ENCODE assay signal across 23 mouse cellular contexts in genomic region chrX:143655177-143655492, GRCm38 (mm10).
A peak's percentile ranks its signal among the peaks of the same experiment; 100 is the strongest.
DNase-seq lines count a peak whose midpoint lies in the region; ATAC-seq and TF ChIP-seq lines count a peak whose summit lies in the region.
"Had no signal": no experiment of that assay in that cellular context is flagged by ENCODE, and none has a peak within 500 bp of the region (broad histone marks: within the 10 kb centered on the region; RNA-seq: fewer than 3 reads in every experiment).

No protein-coding gene starts in this region.

- H3K4me2 ChIP-seq in midbrain, embryonic 12.5 days (replicated peaks) = no peak overlapping the region
- no peak overlapping the region for H3K4me2 ChIP-seq in midbrain, postnatal 0 days (ENCODE audit: low read depth, low read length, poor library complexity, severe bottlenecking)
- H3K4me2 ChIP-seq in forebrain, embryonic 13.5 days = 0 out of 2 replicates have a peak overlapping the region, but pooled peaks have one; percentile 16
- H3K4me2 ChIP-seq in hindbrain, embryonic 13.5 days = no peak overlapping the region
- H3K4me2 ChIP-seq in neural tube, embryonic 13.5 days = no peak overlapping the region
- H3K4me2 ChIP-seq in kidney, embryonic 14.5 days (replicated peaks; ENCODE audit: low read depth, low read length) = no peak overlapping the region
- H3K4me2 ChIP-seq: embryonic facial prominence, embryonic 15.5 days; heart, embryonic 13.5 days had no signal

- TF ChIP-seq CTCF in midbrain, postnatal 0 days (IDR thresholded peaks at IDR 0.05) = no peak

- peak; percentile 88 for ATAC-seq in midbrain, embryonic 12.5 days (ENCODE audit: low FRiP score, low read depth)
- ATAC-seq in midbrain, postnatal 0 days (ENCODE audit: low FRiP score) = no peak
- peak; percentile 81 for ATAC-seq in forebrain, embryonic 13.5 days
- ATAC-seq in hindbrain, embryonic 13.5 days (ENCODE audit: low FRiP score) = peak; percentile 68; the same call in 1 of the 2 replicates
- no peak for ATAC-seq in neural tube, embryonic 13.5 days (ENCODE audit: low read depth)
- no peak for ATAC-seq in kidney, embryonic 14.5 days (ENCODE audit: low FRiP score, low TSS enrichment)
- ATAC-seq: lung, postnatal 0 days had no signal

- WGBS in midbrain, embryonic 12.5 days = 7% methylated on average over 3 of the region's 3 CpGs
- 21% methylated on average over 3 of the region's 3 CpGs for WGBS in midbrain, postnatal 0 days
- WGBS in forebrain, embryonic 13.5 days = 9% methylated on average over 3 of the region's 3 CpGs
- 21% methylated on average over 3 of the region's 3 CpGs for WGBS in hindbrain, embryonic 13.5 days
- 19% methylated on average over 3 of the region's 3 CpGs for WGBS in neural tube, embryonic 13.5 days
- 36% methylated on average over 3 of the region's 3 CpGs for WGBS in kidney, embryonic 14.5 days

- H3K27ac ChIP-seq in midbrain, embryonic 12.5 days (replicated peaks) = peak overlapping the region; percentile 65
- no peak overlapping the region for H3K27ac ChIP-seq in midbrain, postnatal 0 days (ENCODE audit: low read depth, low read length)
- peak overlapping the region; percentile 85 for H3K27ac ChIP-seq in forebrain, embryonic 13.5 days
- peak overlapping the region; percentile 55; the same call in 1 of the 2 replicates for H3K27ac ChIP-seq in hindbrain, embryonic 13.5 days
- H3K27ac ChIP-seq in neural tube, embryonic 13.5 days (replicated peaks) = peak overlapping the region; percentile 52
- H3K27ac ChIP-seq in kidney, embryonic 14.5 days (ENCODE audit: low read depth, low read length) = no peak overlapping the region
- H3K27ac ChIP-seq: embryonic facial prominence, embryonic 15.5 days; heart, embryonic 13.5 days; layer of hippocampus, adult 2 months; macrophage had no signal

- no peaks in the 10 kb centered on the region for H3K9me3 ChIP-seq in midbrain, embryonic 12.5 days
- H3K9me3 ChIP-seq in midbrain, postnatal 0 days (ENCODE audit: low read length) = no peaks in the 10 kb centered on the region
- no peaks in the 10 kb centered on the region for H3K9me3 ChIP-seq in forebrain, embryonic 13.5 days (replicated peaks)
- H3K9me3 ChIP-seq in hindbrain, embryonic 13.5 days = no peaks in the 10 kb centered on the region
- no peaks in the 10 kb centered on the region for H3K9me3 ChIP-seq in neural tube, embryonic 13.5 days
- no peaks in the 10 kb centered on the region for H3K9me3 ChIP-seq in kidney, embryonic 14.5 days (ENCODE audit: control insufficient read depth, low read length)
- H3K9me3 ChIP-seq: embryonic facial prominence, embryonic 15.5 days; heart, embryonic 13.5 days had no signal

- H3K36me3 ChIP-seq in midbrain, embryonic 12.5 days = no peaks in the 10 kb centered on the region
- H3K36me3 ChIP-seq in midbrain, postnatal 0 days (ENCODE audit: insufficient read depth, low read length) = no peaks in the 10 kb centered on the region
- no peaks in the 10 kb centered on the region for H3K36me3 ChIP-seq in forebrain, embryonic 13.5 days (ENCODE audit: poor library complexity, severe bottlenecking)
- no peaks in the 10 kb centered on the region for H3K36me3 ChIP-seq in hindbrain, embryonic 13.5 days
- H3K36me3 ChIP-seq in neural tube, embryonic 13.5 days = no peaks in the 10 kb centered on the region
- no peaks in the 10 kb centered on the region for H3K36me3 ChIP-seq in kidney, embryonic 14.5 days (ENCODE audit: control insufficient read depth, insufficient read depth, low read length)
- H3K36me3 ChIP-seq: embryonic facial prominence, embryonic 15.5 days; heart, embryonic 13.5 days had no signal

- H3K4me3 ChIP-seq in midbrain, embryonic 12.5 days = no peak overlapping the region
- H3K4me3 ChIP-seq in midbrain, postnatal 0 days (ENCODE audit: low read depth, low read length) = no peak overlapping the region
- H3K4me3 ChIP-seq in forebrain, embryonic 13.5 days = no peak overlapping the region
- no peak overlapping the region for H3K4me3 ChIP-seq in hindbrain, embryonic 13.5 days
- H3K4me3 ChIP-seq in neural tube, embryonic 13.5 days = no peak overlapping the region
- no peak overlapping the region for H3K4me3 ChIP-seq in kidney, embryonic 14.5 days (ENCODE audit: low read length)
- H3K4me3 ChIP-seq: embryonic facial prominence, embryonic 15.5 days; heart, embryonic 13.5 days; layer of hippocampus, adult 2 months had no signal

- no peak overlapping the region for H3K9ac ChIP-seq in midbrain, embryonic 12.5 days (replicated peaks)
- H3K9ac ChIP-seq in midbrain, postnatal 0 days (replicated peaks; ENCODE audit: low read length, poor library complexity, severe bottlenecking) = no peak overlapping the region
- H3K9ac ChIP-seq in forebrain, embryonic 13.5 days = no peak overlapping the region
- H3K9ac ChIP-seq in hindbrain, embryonic 13.5 days = no peak overlapping the region
- H3K9ac ChIP-seq in neural tube, embryonic 13.5 days = no peak overlapping the region
- H3K9ac ChIP-seq in kidney, embryonic 14.5 days (ENCODE audit: low read depth, low read length) = no peak overlapping the region
- H3K9ac ChIP-seq: embryonic facial prominence, embryonic 15.5 days; heart, embryonic 13.5 days had no signal

- DNase-seq in midbrain, postnatal 0 days (ENCODE audit: low spot score) = no peak
- DNase-seq in heart, adult 9 months (ENCODE audit: low spot score in 2 of 2) = no peak
- DNase-seq in kidney, adult 11 months = no peak
- DNase-seq: adrenal gland, postnatal 36 days; cerebellum, adult 9-10 months; gastrocnemius, postnatal 14 days; heart, adult 18-20 months; heart, postnatal 14 days; kidney, adult 18-20 months; kidney, postnatal 25 days; layer of hippocampus, postnatal 36 days; right cerebral cortex, postnatal 4 days; thymus, postnatal 36 days had no signal

- peaks cover 63% of the 10 kb centered on the region for H3K27me3 ChIP-seq in midbrain, embryonic 12.5 days
- H3K27me3 ChIP-seq in midbrain, postnatal 0 days (ENCODE audit: insufficient read depth, low read length) = no peaks in the 10 kb centered on the region; the same call in 1 of the 2 replicates
- peaks cover 3% of the 10 kb centered on the region; the same call in 1 of the 2 replicates for H3K27me3 ChIP-seq in forebrain, embryonic 13.5 days
- H3K27me3 ChIP-seq in hindbrain, embryonic 13.5 days = 0 out of 2 replicates have a peak, but pooled peaks cover 25% of the 10 kb centered on the region
- peaks cover 29% of the 10 kb centered on the region for H3K27me3 ChIP-seq in neural tube, embryonic 13.5 days
- 0 out of 2 replicates have a peak, but pooled peaks cover 4% of the 10 kb centered on the region for H3K27me3 ChIP-seq in kidney, embryonic 14.5 days (ENCODE audit: control insufficient read depth, insufficient read depth, low read length)

- 0 out of 2 replicates have a peak, but pooled peaks cover 11% of the 10 kb centered on the region for H3K4me1 ChIP-seq in midbrain, embryonic 12.5 days
- H3K4me1 ChIP-seq in midbrain, postnatal 0 days (ENCODE audit: insufficient read depth, low read length) = no peaks in the 10 kb centered on the region
- peaks cover 10% of the 10 kb centered on the region for H3K4me1 ChIP-seq in forebrain, embryonic 13.5 days
- H3K4me1 ChIP-seq in hindbrain, embryonic 13.5 days (replicated peaks) = peaks cover 5% of the 10 kb centered on the region; the same call in 1 of the 2 replicates
- H3K4me1 ChIP-seq in neural tube, embryonic 13.5 days (replicated peaks) = 0 out of 2 replicates have a peak, but pooled peaks cover 10% of the 10 kb centered on the region
- no peaks in the 10 kb centered on the region for H3K4me1 ChIP-seq in kidney, embryonic 14.5 days (ENCODE audit: control insufficient read depth, insufficient read depth, low read length)
- H3K4me1 ChIP-seq: embryonic facial prominence, embryonic 15.5 days; heart, embryonic 13.5 days had no signal

Comparison
In these comparisons a context has a peak if more than half of its experiments do, and no peak if none do; other contexts are left out.
1. ATAC-seq: peak in midbrain, embryonic 12.5 days (single experiment), forebrain, embryonic 13.5 days (single experiment) and hindbrain, embryonic 13.5 days (single experiment); none in midbrain, postnatal 0 days (single experiment), neural tube, embryonic 13.5 days (single experiment) and kidney, embryonic 14.5 days (single experiment).
2. H3K27ac ChIP-seq: peak in midbrain, embryonic 12.5 days (single experiment), forebrain, embryonic 13.5 days (single experiment), hindbrain, embryonic 13.5 days (single experiment) and neural tube, embryonic 13.5 days (single experiment); none in midbrain, postnatal 0 days (single experiment) and kidney, embryonic 14.5 days (single experiment).